Mouse (Mus musculus) lung, postnatal 0 days (tissue): ENCODE results near the gene Olfr170.
"Not testable (repeated sequence)": the region's sequence is repeated elsewhere in the genome, so short reads cannot be mapped to it uniquely, and the experiment has no call there.

Source experiments
- CTCF ChIP-seq: IDR thresholded peaks from 2 replicates; pipeline ENCODE4 v1.5.1; 2016; ENCODE audit warnings: antibody characterized with exemption, mild to moderate bottlenecking
- EP300 ChIP-seq: IDR thresholded peaks from 2 replicates; pipeline ENCODE4 v1.6.1; 2016; ENCODE audit warnings: antibody characterized with exemption, mild to moderate bottlenecking, control low read depth

DNA sequence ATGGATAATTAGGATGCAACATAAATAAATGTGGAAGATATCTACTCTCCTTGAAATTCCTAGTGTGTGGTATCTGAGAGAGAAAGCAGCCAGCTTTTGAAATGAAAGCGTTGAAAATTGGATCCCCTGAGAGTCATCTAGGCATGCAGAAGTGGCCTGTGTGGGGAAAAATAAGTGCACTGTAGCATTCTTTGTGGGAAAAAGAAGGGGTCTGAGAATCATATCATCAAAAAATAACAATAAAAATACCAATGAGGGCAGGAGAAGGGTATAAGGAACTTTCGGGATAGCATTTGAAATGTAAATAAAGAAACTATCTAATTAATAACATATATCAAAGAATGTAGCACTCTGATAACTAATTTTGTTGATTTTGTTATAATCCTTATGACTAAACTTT, 40.0 kb downstream of the Olfr170 start, which contains the start of gene Olfr169:
- not testable (repeated sequence) for TF ChIP-seq CTCF, EP300
